Mouse (Mus musculus) heart, adult 9 months (tissue): ENCODE measurements at regions not wholly inside any gene's neighbourhood (a gene's known extent, or its start where the extent isn't known, plus 50 kb on each side); places are given as distances from the start of the nearest gene placed in this dataset.
"Not testable (repeated sequence)": the region's sequence is repeated elsewhere in the genome, so short reads cannot be mapped to it uniquely, and the experiment has no call there.

Source experiments
- DNase-seq, 2 experiments: peaks; one replicate each; pipeline ENCODE4 v3.0.0; 2022; ENCODE audit warnings: low spot score in 2 of 2

DNA sequence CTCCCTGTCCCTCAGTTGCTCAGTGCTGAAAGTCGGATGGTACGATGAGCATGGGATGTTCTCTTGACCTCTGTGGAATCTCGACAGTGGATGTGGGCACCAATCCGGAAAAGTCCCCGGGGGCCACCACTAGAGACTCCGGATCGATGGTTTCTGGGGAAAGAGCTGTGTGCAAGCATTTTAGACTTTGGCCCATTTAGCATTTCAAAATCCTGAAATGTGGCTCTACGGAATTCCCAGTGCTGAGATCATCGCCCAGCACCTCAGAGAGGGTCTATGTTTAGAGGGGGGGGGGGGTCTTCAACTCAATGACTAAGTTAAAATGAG lies 68.6 kb downstream of the Tomm20 start:
- no peak for DNase-seq

GRCm38 (mm10) chr8:126876300-126877038 lies 69.2 kb downstream of the Tomm20 start:
- DNase-seq: no peak

DNA sequence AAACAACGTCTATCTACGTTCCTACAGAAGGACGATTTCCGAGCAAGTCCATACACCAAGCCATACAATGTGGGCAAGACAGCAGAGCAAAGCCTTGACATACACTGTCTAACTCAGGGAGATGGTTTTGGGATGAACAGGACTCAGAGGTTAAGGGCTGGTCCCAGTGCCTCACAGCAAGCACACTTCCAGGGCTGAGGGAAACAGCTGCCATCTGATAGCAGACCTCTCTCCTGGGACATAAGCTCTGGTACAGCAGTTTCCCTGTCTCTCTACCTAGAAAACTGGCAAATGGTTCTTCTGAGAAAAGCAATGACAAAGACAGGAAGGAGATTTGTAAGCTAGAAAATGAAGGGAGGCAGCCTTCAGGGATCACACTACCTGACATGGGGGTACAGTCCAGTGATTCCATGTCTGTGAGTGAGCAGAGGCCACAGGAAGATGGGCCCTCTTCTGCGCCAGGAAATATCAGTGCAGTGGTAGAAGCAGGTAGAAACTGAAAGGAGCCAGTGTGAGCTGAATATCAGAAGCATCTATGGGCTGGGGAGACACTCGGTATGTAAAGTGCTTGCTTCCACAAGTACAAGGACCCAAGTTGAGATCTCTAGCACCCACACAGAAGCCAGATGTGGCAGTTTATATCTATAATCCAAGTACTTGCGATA lies 70.0 kb downstream of the Tomm20 start:
- no peak for DNase-seq

GRCm38 (mm10) chr8:126874846-126875245 lies 70.8 kb downstream of the Tomm20 start:
- DNase-seq: no peak

DNA sequence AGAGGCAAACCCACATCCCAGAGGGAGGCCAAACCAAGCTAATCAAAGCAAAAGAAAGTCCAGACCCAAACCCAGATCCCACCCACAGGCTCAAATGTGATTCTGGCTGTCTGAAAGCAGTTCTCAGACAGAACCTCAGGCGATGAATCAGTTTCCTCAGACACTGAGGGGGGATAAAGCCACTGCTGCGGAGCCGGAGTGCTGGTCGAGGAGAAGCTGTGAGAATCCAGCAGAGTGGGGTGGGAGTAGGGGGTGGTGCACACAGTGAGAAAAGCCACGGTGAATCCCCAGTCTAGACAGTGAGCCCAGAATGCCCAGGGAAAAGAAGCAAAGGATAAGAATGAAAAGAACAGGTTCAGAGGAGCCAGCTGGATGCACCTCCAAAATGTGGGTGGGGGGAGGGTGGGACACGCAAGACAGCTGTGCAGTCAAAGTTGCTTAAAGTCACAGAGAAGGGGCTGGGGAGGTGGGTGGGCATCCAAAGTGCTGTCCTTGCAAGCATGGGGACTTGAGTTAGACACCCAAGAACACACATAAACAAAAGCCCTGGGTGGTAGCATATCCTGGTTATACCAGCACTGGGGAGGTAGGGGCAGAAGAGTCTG lies 71.4 kb downstream of the Tomm20 start:
- DNase-seq: no peak

DNA sequence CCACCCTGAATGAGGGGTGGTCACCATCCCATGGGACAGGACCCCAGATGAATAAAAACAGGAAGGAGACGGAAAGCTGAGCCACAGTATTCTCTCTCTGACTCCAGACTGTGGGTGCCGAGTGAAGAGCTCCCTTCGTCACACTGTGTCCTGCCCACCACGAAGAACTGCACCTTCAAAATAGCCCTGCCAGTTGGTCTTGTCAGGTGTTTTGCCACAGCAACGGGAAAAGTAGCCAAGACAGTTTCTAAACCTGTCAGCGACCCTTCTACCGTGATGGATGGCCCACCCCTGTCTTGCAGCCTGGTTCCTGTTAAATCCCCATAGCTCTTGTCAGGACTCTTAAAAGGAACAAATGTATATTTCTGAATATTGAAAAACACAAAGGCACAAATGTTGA lies 72.3 kb downstream of the Tomm20 start:
- no peak for DNase-seq

GRCm38 (mm10) chr8:126872574-126872973 lies 73.1 kb downstream of the Tomm20 start:
- peak; percentile 89 to 90 for DNase-seq

GRCm38 (mm10) chr8:126872133-126872532 lies 73.5 kb downstream of the Tomm20 start:
- no peak for DNase-seq

DNA sequence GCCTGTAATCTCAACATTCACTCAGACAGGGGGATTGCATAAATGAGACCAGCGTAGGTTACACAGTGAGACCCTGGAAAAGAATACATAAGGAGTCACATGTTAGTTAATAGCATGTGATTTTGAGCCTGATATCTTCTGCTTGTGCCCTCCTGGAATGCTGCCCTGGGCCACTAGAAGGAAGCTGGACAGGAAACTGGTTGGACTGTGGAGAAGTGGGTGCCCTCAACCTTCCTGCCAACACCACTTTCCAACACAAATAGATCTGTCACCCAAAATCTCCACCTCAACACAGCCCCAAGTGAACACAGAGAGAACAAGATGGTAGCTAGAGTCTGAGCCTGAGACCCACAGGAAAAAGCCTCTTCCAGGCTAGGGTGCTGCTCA lies 76.2 kb downstream of the Tomm20 start:
- peak in 1 of 2 experiments; percentile 32 for DNase-seq

- DNase-seq: peak; percentile 39 to 72
Observed at GRCm38 (mm10) chr8:126868831-126869463, 76.7 kb downstream of the Tomm20 start.

- DNase-seq: no peak
Observed at GRCm38 (mm10) chr8:126867121-126867988, 78.3 kb downstream of the Tomm20 start.

DNA sequence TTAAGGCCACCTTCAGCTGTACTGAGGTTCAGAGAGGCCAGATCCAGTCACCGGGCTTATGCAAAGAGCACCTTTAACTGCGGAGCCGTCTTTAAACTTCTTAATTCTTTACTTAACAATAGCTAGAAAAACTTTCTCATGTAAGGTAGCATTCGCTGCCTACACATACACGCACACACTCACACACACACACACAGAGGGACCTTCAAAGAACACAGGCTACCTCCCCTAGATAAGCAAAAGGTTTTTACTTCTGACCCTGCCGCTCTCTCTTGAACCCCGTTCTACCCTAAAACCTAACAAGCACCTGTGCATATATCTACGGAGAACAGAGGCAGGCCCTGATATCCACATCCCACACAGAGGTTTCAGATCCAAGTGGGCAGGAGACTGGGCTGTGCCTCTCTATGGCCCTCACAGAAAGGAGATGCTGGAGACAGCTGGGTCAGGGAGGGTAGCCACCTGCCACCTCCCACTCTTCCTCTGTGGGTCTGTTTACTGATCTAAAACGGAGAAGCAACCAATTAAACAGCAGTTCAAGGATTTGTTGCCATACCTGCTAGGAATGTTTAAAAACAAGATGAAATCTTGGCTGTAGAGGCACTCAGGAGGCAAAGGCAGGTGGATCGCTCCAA lies 81.2 kb downstream of the Tomm20 start:
- DNase-seq: no peak

- not testable (repeated sequence) for DNase-seq
Observed at GRCm38 (mm10) chr8:126863661-126864060, 82.0 kb downstream of the Tomm20 start.

DNA sequence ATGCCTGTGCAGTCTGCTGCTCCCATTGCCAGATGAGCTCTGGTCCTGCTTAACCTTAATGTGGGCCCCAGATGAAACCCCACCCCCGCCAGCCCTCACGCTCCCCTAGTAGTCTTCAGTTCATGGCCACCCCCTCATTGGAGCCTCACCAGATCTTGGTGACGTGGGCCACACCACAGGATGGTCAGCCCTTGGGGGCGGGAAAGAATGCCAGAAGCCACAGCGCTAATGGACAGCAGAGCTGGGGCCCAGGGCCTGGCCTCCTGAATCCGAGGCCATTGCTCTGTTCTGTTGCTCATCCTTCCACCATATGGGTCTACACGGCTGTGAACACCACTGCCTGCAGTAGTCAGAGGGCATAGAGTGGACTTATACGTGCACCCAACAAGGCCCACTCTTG lies 83.9 kb downstream of the Tomm20 start:
- no peak for DNase-seq

GRCm38 (mm10) chr8:126860630-126861029 lies 85.0 kb downstream of the Tomm20 start:
- no peak for DNase-seq

GRCm38 (mm10) chr8:126859706-126860424 lies 85.8 kb downstream of the Tomm20 start:
- DNase-seq: no peak

GRCm38 (mm10) chr8:126857307-126858203 lies 88.1 kb downstream of the Tomm20 start:
- DNase-seq: no peak

DNA sequence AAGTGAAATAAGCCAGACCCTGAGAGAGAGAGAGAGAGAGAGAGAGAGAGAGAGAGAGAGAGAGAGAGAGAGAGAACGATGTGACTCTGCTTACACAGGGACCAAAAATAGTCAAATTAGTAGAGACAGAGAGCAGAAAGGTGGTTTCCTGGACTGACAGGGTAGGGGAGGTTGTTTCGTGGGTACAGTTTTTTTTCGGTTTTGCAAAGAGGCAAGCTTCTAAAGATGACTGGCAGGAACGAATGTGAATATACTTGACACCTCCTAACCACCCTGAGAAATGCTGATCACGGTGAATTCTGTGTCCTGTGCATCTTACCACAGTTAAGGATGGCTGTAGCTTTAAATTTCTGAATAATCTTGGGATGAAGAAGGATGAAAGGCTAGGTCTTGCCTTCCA lies 89.7 kb downstream of the Tomm20 start:
- no peak for DNase-seq

- no peak for DNase-seq
Observed at GRCm38 (mm10) chr8:126855056-126855609, 90.5 kb downstream of the Tomm20 start.
